Mouse (Mus musculus) liver, embryonic 16.5 days (tissue): ENCODE results near the gene Esrra. TPM values are rescaled to one million over a fixed set of nuclear protein-coding genes. Genes with fewer than 3 reads are reported as not detected.
"Not testable (repeated sequence)": the region's sequence is repeated elsewhere in the genome, so short reads cannot be mapped to it uniquely, and the experiment has no call there.

Source experiments
- ATAC-seq: fragments of 200-750 bp; cut with Nextera tagmentation; 2 replicates; pipeline ENCODE4 v1.8.0; 2017; ENCODE audit warnings: low read depth, mild to moderate bottlenecking, moderate number of reproducible peaks, moderate library complexity
- H3K27ac ChIP-seq: fragments of 300-500 bp; sonication (generic); 2 replicates; pipeline ENCODE4 v1.5.1; 2014; ENCODE audit warnings: mild to moderate bottlenecking, low read length
- H3K27me3 ChIP-seq: fragments of 300-500 bp; sonication (generic); 2 replicates; pipeline ENCODE4 v1.6.1; 2014; ENCODE audit warnings: low read depth, low read length, mixed read lengths; ENCODE audit not compliant: control insufficient read depth, insufficient read depth
- H3K36me3 ChIP-seq: fragments of 300-500 bp; sonication (generic); 2 replicates; pipeline ENCODE4 v1.6.1; 2014; ENCODE audit warnings: mild to moderate bottlenecking; ENCODE audit not compliant: control insufficient read depth, insufficient read depth
- H3K4me1 ChIP-seq: fragments of 300-500 bp; sonication (generic); 2 replicates; pipeline ENCODE4 v1.6.1; 2014; ENCODE audit warnings: low read depth, low read length, mixed read lengths; ENCODE audit not compliant: control insufficient read depth
- H3K4me2 ChIP-seq: fragments of 300-500 bp; sonication (generic); 2 replicates; pipeline ENCODE4 v1.6.1; 2014; ENCODE audit warnings: low read depth, low read length, mixed read lengths
- H3K4me3 ChIP-seq: fragments of 300-500 bp; sonication (generic); 2 replicates; pipeline ENCODE4 v1.5.1; 2014; ENCODE audit warnings: low read depth, mild to moderate bottlenecking, low read length
- H3K9ac ChIP-seq: fragments of 300-500 bp; sonication (generic); 2 replicates; pipeline ENCODE4 v1.6.1; 2014; ENCODE audit warnings: low read depth, low read length
- H3K9me3 ChIP-seq: fragments of 300-500 bp; sonication (generic); replicated peaks from 2 replicates; pipeline ENCODE4 v1.6.1; 2016; ENCODE audit warnings: low read length; ENCODE audit not compliant: control insufficient read depth
- WGBS: fragments of 180-500 bp; shearing (Covaris S2); extraction: QIAGEN DNeasy Blood & Tissue Kit; methylation state at CpG from one replicate; pipeline ENCODE4 v1.1.7; 2014; ENCODE audit not compliant: insufficient replicate concordance; 5-methylcytosine and 5-hydroxymethylcytosine counted together
- polyA plus RNA-seq: library from polyadenylated mRNA; unstranded; fragments of >200 nt; fragmentation: Nextera tagmentation; extraction: Ambion mirVana; gene quantifications from 2 replicates; pipeline ENCODE4 v1.2.1, GENCODE M21; 2015

The Esrra gene
- polyA plus RNA-seq, 1 experiment from 2014 or later, result 4.8 TPM

DNA sequence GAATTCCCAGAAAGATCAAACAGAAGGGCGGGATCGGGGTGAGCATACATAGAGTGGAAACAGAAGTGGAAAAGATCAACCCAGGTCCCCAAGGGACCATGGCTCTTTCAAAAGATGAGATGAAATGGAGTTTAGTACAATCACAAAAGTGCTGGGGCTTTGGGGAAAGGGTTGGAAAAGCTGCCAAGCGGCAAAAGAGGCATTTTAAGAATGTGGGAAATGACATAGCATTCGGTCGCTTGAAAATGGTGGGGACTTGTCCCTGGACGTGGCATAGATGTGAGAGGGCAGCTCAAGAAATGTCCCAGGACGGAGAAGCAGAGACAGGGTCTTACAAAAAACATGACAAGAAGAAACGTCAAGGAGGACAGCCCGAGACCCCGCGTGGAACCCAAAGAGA is 12.6 kb downstream of the Esrra start:
- H3K4me1 ChIP-seq, result peaks cover 18% of the 10 kb centered on the region
- H3K27ac ChIP-seq, result peak overlapping the region; percentile 98
- no peaks in the 10 kb centered on the region for H3K27me3 ChIP-seq
- peaks cover 6% of the 10 kb centered on the region for H3K36me3 ChIP-seq
- H3K9me3 ChIP-seq, result no peaks in the 10 kb centered on the region
- WGBS, result 4% methylated on average over 11 of the region's 11 CpGs
- ATAC-seq, result no peak
- peak overlapping the region; percentile 82 for H3K4me3 ChIP-seq
- H3K9ac ChIP-seq, result peak overlapping the region; percentile 75
- H3K4me2 ChIP-seq, result peak overlapping the region; percentile 90

DNA sequence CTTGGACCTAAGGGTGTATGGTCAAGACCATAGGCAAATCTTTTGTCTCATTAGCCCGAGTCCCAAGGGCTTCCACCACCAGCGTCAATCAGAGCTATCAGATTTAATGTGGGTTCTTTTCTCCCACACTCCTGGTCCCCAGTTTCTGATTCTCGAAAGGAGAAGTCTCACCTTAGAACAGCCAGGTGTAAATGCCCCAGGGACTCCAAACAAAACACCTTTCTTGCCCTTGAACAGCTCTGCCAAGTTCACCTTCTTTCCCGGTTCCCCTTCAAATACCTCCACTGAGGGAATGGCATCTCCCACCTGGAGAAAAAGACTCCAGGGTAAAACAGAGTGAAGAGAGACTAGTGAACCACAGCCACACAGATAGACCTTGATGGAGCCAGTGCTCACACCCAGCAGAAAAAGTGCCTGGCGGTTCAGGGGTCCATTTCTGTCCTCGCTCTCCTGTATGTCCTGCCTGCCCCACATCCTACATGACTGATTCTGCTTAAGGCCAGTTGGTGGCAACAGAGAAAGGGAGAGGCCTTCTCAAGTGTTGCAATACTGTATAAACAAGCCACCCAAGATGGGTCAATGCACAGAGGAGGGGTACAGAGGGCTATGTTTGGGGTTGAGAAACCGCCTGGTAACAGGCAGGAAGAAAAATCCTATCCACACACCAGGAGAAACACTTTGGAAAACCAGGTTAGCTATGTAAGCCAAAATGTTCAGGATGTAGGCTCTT is 13.6 kb downstream of the Esrra start:
- peak overlapping the region; percentile 60 for H3K27ac ChIP-seq
- peak; percentile 17; the same call in 1 of the 2 replicates for ATAC-seq
- no peaks in the 10 kb centered on the region for H3K27me3 ChIP-seq
- H3K4me1 ChIP-seq, result peaks cover 18% of the 10 kb centered on the region
- H3K9ac ChIP-seq, result no peak overlapping the region
- peak overlapping the region; percentile 90 for H3K4me2 ChIP-seq
- peaks cover 6% of the 10 kb centered on the region for H3K36me3 ChIP-seq
- H3K4me3 ChIP-seq, result peak overlapping the region; percentile 82
- 60% methylated on average over 7 of the region's 7 CpGs for WGBS
- no peaks in the 10 kb centered on the region for H3K9me3 ChIP-seq

DNA sequence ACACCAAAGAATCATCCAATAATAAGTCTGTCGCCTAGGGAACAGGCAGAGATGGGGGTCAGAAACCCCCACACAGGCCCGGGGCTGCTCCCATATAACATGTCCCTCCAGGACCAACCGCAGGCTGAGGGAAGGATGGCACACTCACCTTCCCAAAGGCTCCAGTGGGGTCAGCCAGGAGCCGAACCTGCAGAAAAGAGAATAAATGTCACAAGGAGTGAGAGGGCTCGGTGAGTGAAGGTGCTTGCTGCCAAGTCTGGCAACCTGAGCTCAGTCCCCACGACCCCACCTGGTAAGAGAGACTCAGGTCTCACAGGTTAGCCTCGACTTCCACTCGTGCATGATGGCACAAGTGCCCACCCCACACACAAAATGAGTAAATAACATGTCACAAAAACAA is 14.5 kb downstream of the Esrra start:
- no peak for ATAC-seq
- H3K27me3 ChIP-seq, result no peaks in the 10 kb centered on the region
- no peak overlapping the region for H3K9ac ChIP-seq
- H3K4me2 ChIP-seq, result 0 out of 2 replicates have a peak overlapping the region, but pooled peaks have one; percentile 4
- WGBS, result 72% methylated on average over 8 of the region's 8 CpGs
- peaks cover 18% of the 10 kb centered on the region for H3K4me1 ChIP-seq
- H3K27ac ChIP-seq, result no peak overlapping the region
- no peaks in the 10 kb centered on the region for H3K9me3 ChIP-seq
- peaks cover 6% of the 10 kb centered on the region for H3K36me3 ChIP-seq
- H3K4me3 ChIP-seq, result no peak overlapping the region

DNA sequence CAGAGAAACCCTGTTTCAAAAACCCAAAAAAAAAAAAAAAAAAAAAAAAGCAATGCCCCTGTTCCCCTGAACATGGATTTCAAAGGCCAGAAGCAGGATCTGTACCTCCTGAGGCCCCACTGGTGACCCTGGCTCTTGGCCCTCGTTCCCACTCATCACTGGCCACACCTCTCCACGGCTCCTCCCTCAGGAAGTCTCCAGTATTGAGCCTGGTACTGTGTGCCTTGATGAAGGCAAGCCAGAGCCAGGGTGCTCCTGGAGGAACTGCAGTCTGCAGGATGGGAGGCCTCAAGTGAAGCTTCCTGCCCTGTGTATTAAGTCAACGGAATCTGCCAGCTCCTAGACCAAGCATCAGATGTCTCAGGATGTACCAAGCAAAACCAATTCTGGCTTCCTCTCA is 15.4 kb downstream of the Esrra start:
- H3K9ac ChIP-seq, result no peak overlapping the region
- WGBS, result 58% methylated on average over 3 of the region's 3 CpGs
- no peak overlapping the region for H3K4me2 ChIP-seq

DNA sequence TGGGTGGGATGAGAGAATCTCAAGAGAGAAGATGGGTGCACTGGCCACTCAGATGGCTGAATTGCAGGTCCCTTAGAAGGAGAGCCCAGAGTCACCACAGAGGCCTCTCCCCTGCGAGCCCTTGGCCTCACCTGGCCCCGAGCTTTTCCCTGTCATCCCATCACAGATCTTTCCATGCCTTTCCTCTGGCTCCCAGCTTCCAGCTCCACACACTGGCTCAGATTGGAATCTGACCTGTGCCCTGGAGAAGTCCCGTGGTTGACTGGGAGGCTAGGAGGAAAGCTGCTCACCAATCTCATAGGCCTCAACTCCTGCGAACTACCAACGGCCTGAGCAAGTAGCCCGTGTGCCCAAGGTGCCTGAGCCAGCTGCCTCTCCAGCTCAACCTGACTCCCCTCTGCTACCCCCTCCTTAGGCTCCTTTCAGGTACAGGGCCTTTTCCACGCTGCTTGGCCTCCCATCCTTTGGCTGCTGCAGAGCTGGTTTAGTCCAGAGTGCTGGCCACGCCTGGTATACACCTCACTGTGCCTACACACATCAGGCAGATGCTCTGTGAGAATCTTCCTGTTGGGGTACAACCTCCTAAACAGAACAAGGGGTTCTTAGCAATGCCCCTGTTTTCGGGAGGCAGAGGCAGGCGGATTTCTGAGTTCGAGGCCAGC is 16.0 kb downstream of the Esrra start:
- no peak for ATAC-seq
- WGBS, result 76% methylated on average over 11 of the region's 11 CpGs
- Histone ChIP-seq H3K9ac (no peak overlapping the region), H3K4me3 (no peak overlapping the region), H3K9me3 (no peaks in the 10 kb centered on the region), H3K27me3 (no peaks in the 10 kb centered on the region), H3K36me3 (peaks cover 6% of the 10 kb centered on the region), H3K4me1 (peaks cover 12% of the 10 kb centered on the region), H3K27ac (no peak overlapping the region), H3K4me2 (no peak overlapping the region)

More for the DNA sequence above, 15.4 kb downstream of the Esrra start:
- Histone ChIP-seq H3K4me3 (no peak overlapping the region), H3K27ac (no peak overlapping the region), H3K4me1 (peaks cover 15% of the 10 kb centered on the region), H3K36me3 (peaks cover 6% of the 10 kb centered on the region), H3K27me3 (no peaks in the 10 kb centered on the region), H3K9me3 (no peaks in the 10 kb centered on the region)
- no peak for ATAC-seq

DNA sequence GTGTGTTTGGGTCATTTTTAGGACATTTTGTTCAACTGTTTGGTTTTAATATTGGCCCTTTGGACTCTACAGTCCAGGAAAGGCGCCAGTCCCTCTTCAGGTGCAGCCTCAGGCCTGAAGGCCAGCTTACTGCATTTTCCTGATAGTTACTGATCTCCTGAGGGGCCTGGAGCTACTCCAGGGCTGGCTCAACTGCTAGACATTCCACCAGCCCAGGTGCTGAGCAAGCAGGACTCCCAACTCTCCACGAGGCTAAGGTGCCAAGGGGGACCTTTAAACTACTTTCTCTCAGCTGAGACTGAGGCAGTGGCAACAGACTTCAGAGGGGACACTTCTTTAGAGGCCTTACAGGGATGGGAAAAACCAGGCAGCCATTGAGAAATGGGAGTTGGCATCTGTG is 16.8 kb downstream of the Esrra start:
- WGBS, result 56% methylated on average over 2 of the region's 2 CpGs
- no peaks in the 10 kb centered on the region for H3K27me3 ChIP-seq
- no peak overlapping the region for H3K4me3 ChIP-seq
- no peak overlapping the region for H3K27ac ChIP-seq
- no peak overlapping the region for H3K9ac ChIP-seq
- no peaks in the 10 kb centered on the region for H3K9me3 ChIP-seq
- no peak for ATAC-seq
- peaks cover 6% of the 10 kb centered on the region for H3K36me3 ChIP-seq
- H3K4me1 ChIP-seq, result peaks cover 12% of the 10 kb centered on the region
- H3K4me2 ChIP-seq, result no peak overlapping the region

DNA sequence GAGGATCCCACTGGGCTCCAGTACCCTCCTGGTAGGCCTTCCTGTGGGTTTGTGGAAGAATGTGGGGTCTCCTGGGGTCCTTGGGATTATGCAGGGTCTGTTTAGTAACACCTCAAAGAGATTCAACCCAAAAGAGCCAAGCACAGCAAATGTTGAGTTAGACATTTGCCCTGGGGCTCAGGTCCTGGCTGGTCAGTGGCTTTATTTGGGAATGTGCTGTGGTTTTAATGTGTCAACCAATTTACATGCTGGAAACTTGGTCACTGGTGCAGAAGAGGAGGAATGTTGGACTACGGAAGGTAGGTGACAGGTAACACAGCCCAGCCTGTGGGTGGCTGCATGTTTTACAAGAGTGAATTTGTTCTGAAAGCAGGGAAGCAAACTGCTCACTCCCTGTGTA is 18.6 kb downstream of the Esrra start:
- Histone ChIP-seq H3K27me3 (no peaks in the 10 kb centered on the region), H3K9ac (no peak overlapping the region), H3K27ac (no peak overlapping the region), H3K9me3 (no peaks in the 10 kb centered on the region), H3K4me3 (no peak overlapping the region), H3K4me1 (peaks cover 2% of the 10 kb centered on the region), H3K4me2 (no peak overlapping the region), H3K36me3 (peaks cover 6% of the 10 kb centered on the region)
- ATAC-seq, result no peak
- 72% methylated on average over 1 of the region's 1 CpGs for WGBS

DNA sequence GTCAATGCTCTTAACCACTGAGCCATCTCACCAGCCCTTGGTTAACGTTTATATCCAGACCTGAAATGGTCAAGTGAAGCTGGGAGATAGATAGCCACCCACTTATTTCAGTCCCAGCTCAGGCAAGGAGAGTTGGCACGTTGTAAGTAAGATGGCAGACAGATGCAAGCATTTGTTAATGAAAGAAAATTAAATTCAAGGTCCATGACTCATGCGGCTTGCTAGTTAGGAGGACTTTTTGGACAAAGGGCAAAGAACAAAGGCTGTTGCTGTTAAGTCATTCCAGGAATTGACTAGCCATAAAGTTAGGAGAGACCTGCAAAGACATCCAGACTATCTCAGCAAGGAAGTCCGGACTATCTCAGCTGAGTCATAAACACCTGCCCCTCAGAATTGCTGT is 22.0 kb downstream of the Esrra start:
- Histone ChIP-seq H3K27me3 (no peaks in the 10 kb centered on the region), H3K36me3 (no peaks in the 10 kb centered on the region), H3K4me2 (no peak overlapping the region), H3K4me1 (no peaks in the 10 kb centered on the region), H3K9ac (no peak overlapping the region), H3K4me3 (no peak overlapping the region), H3K27ac (no peak overlapping the region), H3K9me3 (no peaks in the 10 kb centered on the region)
- ATAC-seq, result no peak
- 66% methylated on average over 4 of the region's 4 CpGs for WGBS

DNA sequence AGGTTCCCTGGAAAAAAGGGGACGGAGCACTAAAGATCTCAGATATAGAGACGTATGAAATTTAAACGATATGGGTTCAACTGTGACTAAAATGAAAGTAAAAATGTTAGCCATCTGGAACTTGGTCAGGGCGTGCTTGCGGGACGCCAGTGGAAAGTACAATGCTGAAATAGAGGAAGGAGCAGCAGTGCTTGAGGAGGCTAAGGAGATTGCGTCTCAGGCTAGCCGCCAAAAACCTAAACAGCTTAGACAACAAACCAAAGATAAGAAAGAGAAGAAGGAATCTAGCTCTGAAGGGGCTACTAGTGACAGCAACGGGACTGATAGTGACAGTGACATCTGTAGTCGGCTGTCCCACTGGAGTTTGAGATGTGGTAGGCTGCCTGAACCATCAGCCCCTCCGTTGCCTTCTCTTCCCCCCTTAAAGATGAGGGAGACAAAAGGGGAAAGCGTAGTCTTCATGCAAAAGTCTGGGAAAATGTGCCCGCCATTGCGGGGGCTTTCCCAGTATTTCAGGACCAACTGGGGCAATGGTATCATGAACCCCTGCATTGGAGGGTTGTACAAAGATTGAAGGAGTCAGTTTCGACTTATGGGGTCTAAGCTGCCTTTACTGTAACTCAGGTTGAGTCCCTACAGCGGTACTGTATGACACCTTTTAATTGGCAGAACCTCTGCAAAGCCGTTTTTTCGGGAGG is 25.9 kb downstream of the Esrra start:
- H3K4me3 ChIP-seq, H3K9ac ChIP-seq, H3K36me3 ChIP-seq, H3K27ac ChIP-seq, H3K9me3 ChIP-seq, ATAC-seq, H3K27me3 ChIP-seq, H3K4me2 ChIP-seq, H3K4me1 ChIP-seq: not testable (repeated sequence)
- WGBS, result 57% methylated on average over 18 of the region's 18 CpGs
